In genomic region chr6:148971385-148971940, GRCm38 (mm10) we compare ENCODE assay signal across 13 mouse cellular contexts. TPM values are rescaled to one million over a fixed set of nuclear protein-coding genes. Genes with fewer than 3 reads are reported as not detected.
A peak's percentile ranks its signal among the peaks of the same experiment; 100 is the strongest.
DNase-seq lines count a peak whose midpoint lies in the region; ATAC-seq and TF ChIP-seq lines count a peak whose summit lies in the region.
"Had no signal": no experiment of that assay in that cellular context is flagged by ENCODE, and none has a peak within 500 bp of the region (broad histone marks: within the 10 kb centered on the region; RNA-seq: fewer than 3 reads in every experiment).

No protein-coding gene starts in this region.

- H3K4me3 ChIP-seq in kidney, embryonic 15.5 days (replicated peaks), result no peak overlapping the region
- no peak overlapping the region for H3K4me3 ChIP-seq in kidney, adult 2 months (ENCODE audit: insufficient read depth, low read depth, low read length)
- H3K4me3 ChIP-seq in E14TG2a.4 (replicated peaks; ENCODE audit: low read length), result peak overlapping the region; percentile 53
- no peak overlapping the region for H3K4me3 ChIP-seq in limb, embryonic 12.5 days (replicated peaks)
- no peak overlapping the region for H3K4me3 ChIP-seq in forebrain, embryonic 12.5 days (replicated peaks)
- H3K4me3 ChIP-seq: left cerebral cortex, adult 2 months; neural tube, embryonic 13.5 days had no signal

- no peaks in the 10 kb centered on the region for H3K27me3 ChIP-seq in kidney, embryonic 15.5 days
- no peaks in the 10 kb centered on the region for H3K27me3 ChIP-seq in kidney, adult 2 months (replicated peaks; ENCODE audit: control insufficient read depth, insufficient read depth, low read length)
- no peaks in the 10 kb centered on the region for H3K27me3 ChIP-seq in E14TG2a.4 (ENCODE audit: insufficient read depth, low read length)
- no peaks in the 10 kb centered on the region for H3K27me3 ChIP-seq in limb, embryonic 12.5 days
- H3K27me3 ChIP-seq in forebrain, embryonic 12.5 days, result no peaks in the 10 kb centered on the region
- H3K27me3 ChIP-seq: neural tube, embryonic 13.5 days had no signal

- no peak for TF ChIP-seq POLR2A in kidney, adult 2 months (IDR thresholded peaks at IDR 0.05; ENCODE audit: low read depth, low read length)

- DNase-seq in kidney, adult 2 months, result no peak
- DNase-seq in R1 (ENCODE audit: low read depth, low spot score), result peak; percentile 70
- DNase-seq in adrenal gland, postnatal 4 days (ENCODE audit: low spot score in 2 of 2), result no peak
- DNase-seq in embryo, embryonic 10 days (ENCODE audit: low spot score), result no peak
- DNase-seq: adrenal gland, postnatal 36 days; cerebellum, adult 9-10 months had no signal

- peaks cover 17% of the 10 kb centered on the region for H3K4me1 ChIP-seq in kidney, embryonic 15.5 days
- peaks cover 9% of the 10 kb centered on the region; the same call in 1 of the 2 replicates for H3K4me1 ChIP-seq in kidney, adult 2 months (ENCODE audit: control insufficient read depth, insufficient read depth, low read length)
- H3K4me1 ChIP-seq in E14TG2a.4 (replicated peaks; ENCODE audit: low read depth, low read length), result peaks cover 60% of the 10 kb centered on the region
- peaks cover 14% of the 10 kb centered on the region for H3K4me1 ChIP-seq in limb, embryonic 12.5 days (replicated peaks)
- peaks cover 10% of the 10 kb centered on the region for H3K4me1 ChIP-seq in forebrain, embryonic 12.5 days
- H3K4me1 ChIP-seq: neural tube, embryonic 13.5 days had no signal

- no peaks in the 10 kb centered on the region for H3K36me3 ChIP-seq in kidney, embryonic 15.5 days
- H3K36me3 ChIP-seq in kidney, adult 2 months (ENCODE audit: control insufficient read depth, insufficient read depth, low read length), result no peaks in the 10 kb centered on the region
- H3K36me3 ChIP-seq in E14TG2a.4 (ENCODE audit: insufficient read depth, low read length), result no peaks in the 10 kb centered on the region
- no peaks in the 10 kb centered on the region for H3K36me3 ChIP-seq in limb, embryonic 12.5 days
- H3K36me3 ChIP-seq in forebrain, embryonic 12.5 days (replicated peaks), result no peaks in the 10 kb centered on the region
- H3K36me3 ChIP-seq: neural tube, embryonic 13.5 days had no signal

- H3K4me2 ChIP-seq in kidney, embryonic 15.5 days, result peak overlapping the region; percentile 35
- H3K4me2 ChIP-seq in limb, embryonic 12.5 days, result peak overlapping the region; percentile 29; the same call in 1 of the 2 replicates
- no peak overlapping the region for H3K4me2 ChIP-seq in forebrain, embryonic 12.5 days
- H3K4me2 ChIP-seq: neural tube, embryonic 13.5 days had no signal

- peak; percentile 72 for ATAC-seq in kidney, embryonic 15.5 days (replicated peaks; ENCODE audit: low FRiP score)
- ATAC-seq in limb, embryonic 12.5 days (ENCODE audit: insufficient number of reproducible peaks, insufficient read depth, low FRiP score, low TSS enrichment, low read depth), result no peak
- ATAC-seq in forebrain, embryonic 12.5 days (ENCODE audit: low FRiP score), result no peak

- no peak overlapping the region for H3K9ac ChIP-seq in kidney, embryonic 15.5 days
- H3K9ac ChIP-seq in limb, embryonic 12.5 days (replicated peaks), result no peak overlapping the region
- no peak overlapping the region for H3K9ac ChIP-seq in forebrain, embryonic 12.5 days
- H3K9ac ChIP-seq: neural tube, embryonic 13.5 days had no signal

- no peaks in the 10 kb centered on the region for H3K9me3 ChIP-seq in kidney, embryonic 15.5 days (replicated peaks)
- H3K9me3 ChIP-seq in E14TG2a.4 (ENCODE audit: low read length), result no peaks in the 10 kb centered on the region
- H3K9me3 ChIP-seq in limb, embryonic 12.5 days, result no peaks in the 10 kb centered on the region
- no peaks in the 10 kb centered on the region for H3K9me3 ChIP-seq in forebrain, embryonic 12.5 days
- H3K9me3 ChIP-seq: neural tube, embryonic 13.5 days had no signal

- TF ChIP-seq CTCF in kidney, adult 2 months (conservative IDR thresholded peaks at IDR 0.05; ENCODE audit: insufficient read depth, insufficient read length, low read depth, low read length), result no peak
- TF ChIP-seq CTCF in E14TG2a.4 (conservative IDR thresholded peaks at IDR 0.05; ENCODE audit: low read length), result no peak

- H3K27ac ChIP-seq in kidney, embryonic 15.5 days, result peak overlapping the region; percentile 70
- H3K27ac ChIP-seq in kidney, adult 2 months (ENCODE audit: insufficient read depth, low read depth, low read length), result no peak overlapping the region
- peak overlapping the region; percentile 35; the same call in 1 of the 2 replicates for H3K27ac ChIP-seq in limb, embryonic 12.5 days
- no peak overlapping the region for H3K27ac ChIP-seq in forebrain, embryonic 12.5 days
- H3K27ac ChIP-seq: left cerebral cortex, adult 2 months; macrophage; neural tube, embryonic 13.5 days had no signal

- WGBS in kidney, embryonic 15.5 days, result 32% methylated on average over 9 of the region's 9 CpGs
- 39% methylated on average over 9 of the region's 9 CpGs for WGBS in kidney, adult 2 months
- 33% methylated on average over 9 of the region's 9 CpGs for WGBS in limb, embryonic 12.5 days
- 34% methylated on average over 9 of the region's 9 CpGs for WGBS in forebrain, embryonic 12.5 days

RNA-seq across cellular contexts. Expression of gene Sinhcaf, which starts 25.2 kb away (rescaled TPM):
- 144 and 158 TPM in 2 replicates for polyA plus RNA-seq in kidney, embryonic 15.5 days (2015; fragmentation: Nextera tagmentation; extraction: Ambion mirVana)
- 2.4 and 4.4 TPM in 2 replicates for polyA plus RNA-seq in kidney, adult 2 months (2012; rRNA removed)
- 152 and 167 TPM in 2 replicates for polyA plus RNA-seq in limb, embryonic 12.5 days (2016; fragmentation: Nextera tagmentation; extraction: Ambion mirVana)
- 223 and 235 TPM in 2 replicates for polyA plus RNA-seq in forebrain, embryonic 12.5 days (2016; fragmentation: Nextera tagmentation; extraction: Ambion mirVana)
- total RNA-seq in adrenal gland, postnatal 4 days (2021), result 10 to 100 TPM; 63.4 to 80.4 TPM

Comparison
In these comparisons a context has a peak if more than half of its experiments do, and no peak if none do; other contexts are left out.
1. H3K27ac ChIP-seq: peak in kidney, embryonic 15.5 days (single experiment) and limb, embryonic 12.5 days (single experiment); none in kidney, adult 2 months (single experiment) and forebrain, embryonic 12.5 days (single experiment).
2. RNA of gene Sinhcaf, which starts 25.2 kb away (polyA plus RNA-seq): 223 to 235 TPM in forebrain, embryonic 12.5 days, 152 to 167 TPM in limb, embryonic 12.5 days and 144 to 158 TPM in kidney, embryonic 15.5 days; 2.4 to 4.4 TPM in kidney, adult 2 months; every median in the first group is over 10 times any median in the second.